Mouse (Mus musculus): ENCODE results near the gene Shisa5. TPM values are rescaled to one million over a fixed set of nuclear protein-coding genes. Genes with fewer than 3 reads are reported as not detected.

The Shisa5 gene
- polyA plus RNA-seq (2015; fragmentation: Nextera tagmentation; extraction: Ambion mirVana) = 23.1 and 23.6 TPM in 2 replicates

DNA sequence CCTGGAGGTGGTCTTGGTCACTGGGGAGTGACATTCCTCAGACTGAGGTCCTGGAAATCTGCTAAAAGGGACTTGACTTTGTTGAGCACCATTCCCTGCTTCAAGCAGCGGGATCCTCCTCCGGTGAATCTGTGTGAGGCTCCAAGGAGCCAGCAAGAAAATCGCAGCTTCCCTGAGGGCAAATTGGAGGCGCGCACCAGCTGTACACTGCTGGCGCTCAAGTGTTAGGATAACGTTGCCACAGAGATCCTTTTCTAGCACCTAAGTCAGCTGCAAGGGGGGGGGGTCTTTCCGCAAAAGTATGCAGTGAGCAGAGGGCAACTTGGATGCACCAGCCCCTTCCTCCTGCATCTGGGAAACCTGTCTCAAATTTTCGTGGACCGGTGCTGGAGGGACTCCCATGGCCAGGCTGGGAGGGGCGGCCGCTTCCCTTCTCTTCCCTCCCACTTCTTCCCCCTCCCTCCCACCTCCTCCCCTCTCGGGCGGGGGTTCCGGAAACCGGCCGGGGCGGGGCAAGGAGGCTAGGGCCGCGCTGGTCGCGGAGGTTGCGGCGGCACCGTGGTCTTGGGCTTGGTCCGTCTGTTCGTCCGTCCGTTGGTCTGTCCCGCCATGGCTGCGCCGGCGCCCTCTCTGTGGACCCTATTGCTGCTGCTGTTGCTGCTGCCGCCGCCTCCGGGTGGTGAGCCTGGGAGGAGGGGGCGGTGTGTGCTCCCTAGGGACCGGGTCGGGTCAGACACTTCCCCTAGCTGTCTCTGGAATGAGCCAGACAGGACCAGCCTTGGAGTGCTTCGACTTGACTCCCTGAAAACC is at the start of gene Shisa5:
Gene Shisa5 (plus strand): TSS at position 480 of the 810 bp plus-strand sequence.
- Histone ChIP-seq H3K36me3 (replicated peaks) (no peaks in the 10 kb centered on the region), H3K9me3 (replicated peaks) (no peaks in the 10 kb centered on the region), H3K4me3 (replicated peaks) (peak within 1 kb of the TSS; percentile 60), H3K27me3 (peaks cover 25% of the 10 kb centered on the region), H3K9ac (peak within 1 kb of the TSS; percentile 60), H3K4me2 (peak within 1 kb of the TSS; percentile 77), H3K4me1 (replicated peaks) (peaks cover 16% of the 10 kb centered on the region), H3K27ac (replicated peaks) (no peak within 1 kb of the TSS)
- under 1% methylated on average over 40 of the region's 40 CpGs for WGBS (ENCODE audit: insufficient replicate concordance)
- peak; percentile 42 for ATAC-seq (ENCODE audit: insufficient read depth)

DNA sequence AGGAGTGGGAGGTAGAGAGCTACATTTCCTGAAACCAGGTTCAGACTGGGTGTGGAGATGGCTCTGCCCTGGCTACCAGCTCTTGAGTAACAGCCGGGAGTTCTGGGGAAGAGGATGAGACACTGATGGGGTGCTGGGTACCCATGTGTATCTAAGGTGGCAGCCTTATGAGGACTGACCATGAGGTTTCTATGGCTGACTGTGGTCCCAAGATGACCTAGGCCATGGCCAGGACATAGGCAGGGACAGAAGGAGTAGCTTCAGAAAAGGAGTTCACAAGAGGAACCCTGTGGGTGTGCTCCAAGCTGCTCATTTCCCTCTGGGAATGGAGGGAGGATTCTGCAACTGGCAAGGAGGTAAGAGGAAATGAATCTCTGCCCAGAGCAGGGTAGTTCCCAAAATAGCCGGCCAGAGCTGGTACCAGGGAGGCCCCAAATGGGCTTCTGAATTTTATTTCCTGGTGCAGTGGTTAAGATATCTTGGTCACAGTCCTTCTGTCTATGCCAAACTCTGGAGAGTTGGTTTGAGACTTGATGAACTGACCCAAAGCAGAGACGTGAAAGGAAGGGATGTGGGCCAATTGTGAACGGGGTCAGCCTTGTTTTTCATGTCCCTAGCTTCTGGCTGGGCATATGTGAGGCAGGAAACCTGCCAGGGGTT is 48.4 kb upstream of the Shisa5 start:
- H3K27ac ChIP-seq (replicated peaks) = peak overlapping the region; percentile 83; the same call in 1 of the 2 replicates
- no peak for ATAC-seq (ENCODE audit: insufficient read depth)
- 62% methylated on average over 4 of the region's 4 CpGs for WGBS (ENCODE audit: insufficient replicate concordance)
- peaks cover 60% of the 10 kb centered on the region for H3K4me1 ChIP-seq (replicated peaks)
- H3K36me3 ChIP-seq (replicated peaks) = no peaks in the 10 kb centered on the region
- no peak overlapping the region for H3K9ac ChIP-seq
- no peak overlapping the region for H3K4me3 ChIP-seq (replicated peaks)
- H3K27me3 ChIP-seq = no peaks in the 10 kb centered on the region
- H3K4me2 ChIP-seq = no peak overlapping the region
- no peaks in the 10 kb centered on the region for H3K9me3 ChIP-seq (replicated peaks)

DNA sequence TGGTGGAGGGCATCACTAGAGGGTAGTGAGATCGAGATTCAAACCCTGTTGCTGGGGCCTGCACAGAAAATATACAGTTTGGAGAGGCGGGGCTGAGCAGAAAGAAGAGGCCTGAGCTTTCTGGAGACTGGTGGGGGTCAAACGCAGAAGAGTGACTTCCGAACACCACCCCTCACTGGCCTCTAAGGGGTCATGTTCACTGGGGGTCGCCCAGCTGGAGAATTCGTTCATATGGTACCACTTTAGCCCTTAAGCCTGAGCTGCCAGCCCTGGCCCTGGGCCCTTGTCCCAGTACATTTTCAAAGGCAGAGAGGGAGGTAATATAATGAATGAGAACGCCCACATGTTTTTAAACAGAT is 47.9 kb upstream of the Shisa5 start:
- no peaks in the 10 kb centered on the region for H3K9me3 ChIP-seq (replicated peaks)
- peak overlapping the region; percentile 83 for H3K27ac ChIP-seq (replicated peaks)
- 67% methylated on average over 7 of the region's 7 CpGs for WGBS (ENCODE audit: insufficient replicate concordance)
- H3K36me3 ChIP-seq (replicated peaks) = no peaks in the 10 kb centered on the region
- H3K4me3 ChIP-seq (replicated peaks) = no peak overlapping the region
- no peaks in the 10 kb centered on the region for H3K27me3 ChIP-seq
- no peak for ATAC-seq (ENCODE audit: insufficient read depth)
- H3K4me1 ChIP-seq (replicated peaks) = peaks cover 65% of the 10 kb centered on the region
- H3K4me2 ChIP-seq = no peak overlapping the region
- no peak overlapping the region for H3K9ac ChIP-seq

DNA sequence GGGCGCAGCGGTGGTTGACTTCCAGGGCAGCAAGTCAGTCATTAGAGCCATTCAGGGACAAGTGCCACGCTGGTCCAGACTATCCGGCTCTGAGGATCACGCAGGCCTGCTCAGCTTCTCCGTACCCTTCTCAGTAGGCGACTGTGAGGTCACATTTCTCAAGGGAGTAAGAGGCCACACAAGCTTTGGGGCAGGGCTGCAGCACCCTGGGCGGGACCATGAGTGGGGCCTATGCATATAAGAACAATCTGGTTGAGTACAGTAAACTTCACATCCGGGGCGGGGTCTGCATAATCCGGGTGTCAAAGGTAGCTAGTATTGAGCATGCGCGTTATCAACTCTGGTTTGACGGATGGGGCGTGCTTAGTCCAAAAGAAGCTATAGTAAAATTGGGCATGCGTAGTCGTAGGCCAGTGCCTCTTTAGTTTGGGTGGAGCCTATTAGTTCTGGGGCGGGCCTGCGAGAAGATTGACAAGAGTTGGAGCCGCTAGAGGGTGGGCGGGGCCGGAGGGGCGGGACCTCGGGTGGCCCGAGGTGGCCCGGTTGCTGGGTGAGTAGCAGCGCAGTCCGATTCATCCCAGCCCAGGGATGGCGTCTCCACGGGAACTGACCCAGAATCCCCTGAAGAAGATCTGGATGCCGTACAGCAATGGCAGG is 46.8 kb upstream of the Shisa5 start, which contains the start of gene Pfkfb4:
Gene Pfkfb4 (plus strand): TSS at position 351 of the 657 bp plus-strand sequence.
- H3K9me3 ChIP-seq (replicated peaks) = no peaks in the 10 kb centered on the region
- H3K9ac ChIP-seq = peak within 1 kb of the TSS; percentile 58
- H3K27ac ChIP-seq (replicated peaks) = peak within 1 kb of the TSS; percentile 83
- no peaks in the 10 kb centered on the region for H3K36me3 ChIP-seq (replicated peaks)
- 2% methylated on average over 31 of the region's 31 CpGs for WGBS (ENCODE audit: insufficient replicate concordance)
- H3K4me3 ChIP-seq (replicated peaks) = peak within 1 kb of the TSS; percentile 60
- ATAC-seq (ENCODE audit: insufficient read depth) = peak; percentile 94
- no peaks in the 10 kb centered on the region for H3K27me3 ChIP-seq
- peak within 1 kb of the TSS; percentile 88 for H3K4me2 ChIP-seq
- peaks cover 76% of the 10 kb centered on the region for H3K4me1 ChIP-seq (replicated peaks)

DNA sequence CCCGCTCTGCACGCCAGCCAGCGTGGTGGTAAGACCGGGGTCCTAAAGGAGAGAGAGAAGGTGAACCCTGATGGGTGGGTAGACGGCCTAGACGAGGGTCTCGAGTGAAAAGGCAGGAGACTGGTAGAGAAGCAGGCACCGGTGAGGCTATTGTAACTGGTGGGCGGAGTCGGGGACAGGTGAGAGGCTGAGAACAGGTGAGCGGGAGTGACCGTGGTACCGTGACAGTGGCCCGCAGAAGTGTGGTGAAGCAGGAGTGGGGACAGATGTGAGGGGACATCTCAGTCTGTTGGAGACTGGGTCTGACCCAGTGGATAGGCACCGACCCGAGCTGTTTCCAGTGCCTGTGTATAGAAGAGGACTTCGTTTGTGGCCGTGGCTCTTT is 46.3 kb upstream of the Shisa5 start:
- H3K9ac ChIP-seq = peak overlapping the region; percentile 31; the same call in 1 of the 2 replicates
- H3K27ac ChIP-seq (replicated peaks) = 0 out of 2 replicates have a peak overlapping the region, but pooled peaks have one; percentile 16
- no peak for ATAC-seq (ENCODE audit: insufficient read depth)
- H3K27me3 ChIP-seq = no peaks in the 10 kb centered on the region
- no peaks in the 10 kb centered on the region for H3K9me3 ChIP-seq (replicated peaks)
- H3K4me2 ChIP-seq = peak overlapping the region; percentile 88
- no peaks in the 10 kb centered on the region for H3K36me3 ChIP-seq (replicated peaks)
- H3K4me1 ChIP-seq (replicated peaks) = peaks cover 79% of the 10 kb centered on the region
- 23% methylated on average over 18 of the region's 18 CpGs for WGBS (ENCODE audit: insufficient replicate concordance)
- peak overlapping the region; percentile 60 for H3K4me3 ChIP-seq (replicated peaks)

DNA sequence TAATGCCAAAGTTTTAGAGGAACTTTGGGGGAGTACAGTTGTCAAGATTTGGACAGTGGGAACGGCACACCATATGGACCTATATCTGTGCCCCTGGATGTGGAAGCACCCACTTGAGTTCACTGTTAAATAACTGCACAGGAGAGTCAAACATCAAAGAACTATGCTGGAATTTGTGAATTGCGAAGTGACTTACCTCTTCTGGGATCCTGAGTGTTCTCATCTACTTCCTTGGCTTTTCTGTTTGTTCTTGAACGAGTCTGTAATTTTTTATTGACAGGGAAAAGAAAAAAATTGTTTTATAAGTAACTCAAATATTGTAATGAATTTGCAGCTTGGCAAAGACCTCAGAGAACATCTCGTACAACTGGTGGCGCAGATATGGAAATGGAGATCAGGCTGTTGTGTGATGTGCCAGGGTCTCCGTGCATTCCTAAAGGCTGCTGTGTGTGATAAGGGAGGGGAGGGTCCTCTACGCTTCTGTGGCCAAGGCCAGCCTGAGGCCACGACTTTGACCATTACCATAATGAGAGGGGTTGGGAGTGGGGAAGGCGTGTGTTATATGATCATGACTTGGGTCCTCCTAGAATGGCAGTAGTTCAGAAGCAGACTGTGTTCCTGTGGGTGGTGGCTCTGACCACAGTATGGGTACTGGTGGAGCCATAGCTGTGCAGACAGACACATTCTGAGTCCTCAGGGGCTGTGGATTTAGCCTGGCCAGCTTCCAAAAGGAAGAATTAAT is 45.6 kb upstream of the Shisa5 start:
- H3K4me3 ChIP-seq (replicated peaks) = peak overlapping the region; percentile 60
- no peak for ATAC-seq (ENCODE audit: insufficient read depth)
- H3K9me3 ChIP-seq (replicated peaks) = no peaks in the 10 kb centered on the region
- no peak overlapping the region for H3K9ac ChIP-seq
- 47% methylated on average over 9 of the region's 9 CpGs for WGBS (ENCODE audit: insufficient replicate concordance)
- peak overlapping the region; percentile 88 for H3K4me2 ChIP-seq
- no peaks in the 10 kb centered on the region for H3K27me3 ChIP-seq
- H3K27ac ChIP-seq (replicated peaks) = no peak overlapping the region
- H3K4me1 ChIP-seq (replicated peaks) = peaks cover 76% of the 10 kb centered on the region
- no peaks in the 10 kb centered on the region for H3K36me3 ChIP-seq (replicated peaks)

DNA sequence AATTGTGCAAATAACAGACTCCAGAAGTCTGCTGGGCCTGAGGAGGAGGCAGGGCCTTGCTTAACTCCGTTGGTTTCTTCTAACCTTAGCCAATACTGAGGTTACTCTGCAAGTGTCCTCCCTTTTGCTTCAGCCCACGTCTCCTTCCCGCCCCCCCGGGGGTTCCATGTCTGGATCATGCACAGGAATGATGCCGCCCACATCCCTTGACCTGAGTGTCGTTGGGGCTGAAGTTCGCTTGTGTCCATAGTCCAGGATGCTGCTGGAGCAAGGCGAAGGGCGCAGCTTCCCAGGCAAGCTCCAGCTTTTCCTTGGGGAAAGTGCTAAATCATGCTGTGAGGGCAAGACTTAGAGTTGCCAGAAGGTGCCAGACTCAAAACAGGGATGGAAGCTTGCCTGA is 42.0 kb upstream of the Shisa5 start:
- Histone ChIP-seq H3K27ac (replicated peaks) (peak overlapping the region; percentile 68; the same call in 1 of the 2 replicates), H3K27me3 (no peaks in the 10 kb centered on the region), H3K4me1 (replicated peaks) (peaks cover 44% of the 10 kb centered on the region), H3K36me3 (replicated peaks) (no peaks in the 10 kb centered on the region), H3K4me3 (replicated peaks) (no peak overlapping the region), H3K9me3 (replicated peaks) (no peaks in the 10 kb centered on the region), H3K9ac (no peak overlapping the region), H3K4me2 (peak overlapping the region; percentile 8)
- ATAC-seq (ENCODE audit: insufficient read depth) = no peak
- 54% methylated on average over 9 of the region's 9 CpGs for WGBS (ENCODE audit: insufficient replicate concordance)

DNA sequence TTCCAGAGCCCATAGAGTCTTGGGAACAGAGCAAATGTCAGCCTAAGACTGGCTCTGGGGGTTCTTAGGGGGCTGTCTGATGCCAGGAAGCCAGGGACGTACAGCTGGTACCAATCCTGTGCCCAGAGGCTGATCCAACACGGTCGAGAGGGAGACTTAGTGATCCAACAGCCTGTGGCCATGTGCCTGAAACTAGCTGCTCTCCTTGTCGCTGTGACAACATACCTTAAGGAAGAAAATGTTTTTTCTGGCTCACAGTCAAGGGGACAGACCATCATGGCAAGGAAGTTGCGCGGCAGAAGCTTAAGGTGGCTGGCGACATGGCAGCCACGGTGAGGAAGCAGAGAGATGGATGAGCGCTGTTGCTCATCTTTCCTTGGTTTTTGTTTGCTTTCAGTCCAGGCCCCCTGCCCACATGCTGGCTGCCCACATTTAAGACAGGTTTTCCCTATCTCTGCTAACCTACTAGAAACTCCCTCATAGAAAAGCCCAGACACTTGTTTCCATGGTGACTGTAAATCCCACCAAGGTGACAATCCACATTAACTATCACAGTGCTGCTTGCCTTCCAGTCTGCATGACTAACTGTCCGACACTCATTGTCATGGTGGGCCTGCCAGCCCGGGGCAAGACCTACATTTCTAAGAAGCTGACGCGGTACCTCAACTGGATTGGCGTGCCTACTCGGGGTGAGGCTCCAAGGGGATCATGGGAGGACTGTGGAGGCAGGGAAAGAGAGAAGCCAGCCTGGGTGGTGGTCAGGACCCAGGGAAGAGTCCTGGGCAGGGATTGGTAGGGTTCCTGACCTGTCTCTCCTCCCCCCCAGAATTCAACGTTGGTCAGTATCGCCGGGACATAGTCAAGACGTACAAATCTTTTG is 39.8 kb upstream of the Shisa5 start:
- Histone ChIP-seq H3K4me3 (replicated peaks) (no peak overlapping the region), H3K4me2 (no peak overlapping the region; the same call in 1 of the 2 replicates), H3K27ac (replicated peaks) (0 out of 2 replicates have a peak overlapping the region, but pooled peaks have one; percentile 38), H3K9ac (no peak overlapping the region), H3K4me1 (replicated peaks) (peaks cover 26% of the 10 kb centered on the region), H3K36me3 (replicated peaks) (no peaks in the 10 kb centered on the region), H3K27me3 (no peaks in the 10 kb centered on the region), H3K9me3 (replicated peaks) (no peaks in the 10 kb centered on the region)
- no peak for ATAC-seq (ENCODE audit: insufficient read depth)
- 52% methylated on average over 19 of the region's 19 CpGs for WGBS (ENCODE audit: insufficient replicate concordance)

DNA sequence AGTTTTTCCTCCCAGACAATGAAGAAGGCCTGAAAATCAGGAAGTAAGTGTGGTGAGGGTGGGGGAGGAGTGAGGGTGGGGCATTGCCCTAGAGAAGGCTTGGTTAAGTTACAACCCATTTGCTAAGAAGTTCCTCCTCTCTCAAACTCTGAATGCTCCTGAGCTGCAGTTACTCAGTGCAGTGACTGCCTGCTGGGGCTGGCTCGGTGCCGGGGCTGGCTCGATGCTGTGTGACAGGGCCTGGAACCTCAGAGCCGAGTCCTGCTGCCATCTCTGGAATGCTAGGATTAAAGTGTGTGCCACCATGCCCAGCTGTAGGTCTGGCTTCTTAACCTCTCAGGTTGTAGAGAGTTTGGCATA is 39.2 kb upstream of the Shisa5 start:
- H3K9ac ChIP-seq = no peak overlapping the region

DNA sequence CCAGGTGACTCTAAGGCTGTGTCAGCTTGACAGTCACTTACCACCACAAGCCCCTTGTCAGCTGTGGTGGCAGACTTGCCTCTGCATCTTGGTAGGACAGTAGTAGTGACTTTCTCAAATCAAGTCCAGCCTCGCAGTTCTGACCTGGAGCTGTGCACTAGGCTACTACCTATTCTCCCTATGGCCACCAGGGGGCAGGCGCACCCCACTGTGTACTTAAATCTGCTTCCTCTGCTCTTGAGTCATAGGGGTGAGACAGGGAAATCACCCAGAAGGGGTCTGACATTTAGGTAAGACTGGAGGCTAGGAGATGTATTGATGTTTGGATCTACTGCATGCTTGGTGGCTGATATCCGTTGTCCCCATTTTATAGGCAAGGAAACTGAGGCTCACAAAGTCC is 37.6 kb upstream of the Shisa5 start:
- 6% methylated on average over 3 of the region's 3 CpGs for WGBS (ENCODE audit: insufficient replicate concordance)
- no peak overlapping the region for H3K4me3 ChIP-seq (replicated peaks)
- peaks cover 11% of the 10 kb centered on the region for H3K4me1 ChIP-seq (replicated peaks)
- H3K4me2 ChIP-seq = no peak overlapping the region
- ATAC-seq (ENCODE audit: insufficient read depth) = no peak
- H3K27me3 ChIP-seq = no peaks in the 10 kb centered on the region
- H3K27ac ChIP-seq (replicated peaks) = no peak overlapping the region
- no peaks in the 10 kb centered on the region for H3K9me3 ChIP-seq (replicated peaks)
- no peak overlapping the region for H3K9ac ChIP-seq
- no peaks in the 10 kb centered on the region for H3K36me3 ChIP-seq (replicated peaks)

More for the DNA sequence above, 39.2 kb upstream of the Shisa5 start:
- Histone ChIP-seq H3K36me3 (replicated peaks) (no peaks in the 10 kb centered on the region), H3K4me3 (replicated peaks) (no peak overlapping the region), H3K27ac (replicated peaks) (peak overlapping the region; percentile 53), H3K27me3 (no peaks in the 10 kb centered on the region), H3K9me3 (replicated peaks) (no peaks in the 10 kb centered on the region), H3K4me2 (peak overlapping the region; percentile 10; the same call in 1 of the 2 replicates), H3K4me1 (replicated peaks) (peaks cover 22% of the 10 kb centered on the region)
- peak; percentile 14; the same call in 1 of the 2 replicates for ATAC-seq (ENCODE audit: insufficient read depth)
- 24% methylated on average over 4 of the region's 4 CpGs for WGBS (ENCODE audit: insufficient replicate concordance)

All from liver, embryonic 15.5 days (tissue).